Mouse (Mus musculus) neural tube, embryonic 11.5 days (tissue): Measurements from ENCODE around the gene 4921507P07Rik. TPM values are rescaled to one million over a fixed set of nuclear protein-coding genes. Genes with fewer than 3 reads are reported as not detected.

ENCODE experiments used
- ATAC-seq: fragments of 200-750 bp; cut with Nextera tagmentation; 2 replicates; pipeline ENCODE4 v1.8.0; 2017; ENCODE audit warnings: moderate number of reproducible peaks, mild to moderate bottlenecking, moderate TSS enrichment, moderate library complexity; ENCODE audit not compliant: insufficient read depth, low FRiP score, low TSS enrichment
- DNase-seq: peaks from one replicate; pipeline ENCODE4 v3.0.0-alpha.2; 2015; ENCODE audit warnings: low spot score
- H3K27ac ChIP-seq: fragments of 300-500 bp; sonication (generic); 2 replicates; pipeline ENCODE4 v1.5.1; 2014; ENCODE audit warnings: low read depth, mild to moderate bottlenecking, low read length
- H3K27me3 ChIP-seq: fragments of 300-500 bp; sonication (generic); 2 replicates; pipeline ENCODE4 v1.6.1; 2014; ENCODE audit warnings: mild to moderate bottlenecking, low read length, mixed read lengths; ENCODE audit not compliant: control insufficient read depth, insufficient read depth
- H3K36me3 ChIP-seq: fragments of 300-500 bp; sonication (generic); 2 replicates; pipeline ENCODE4 v1.6.1; 2014; ENCODE audit warnings: mild to moderate bottlenecking, low read length, moderate library complexity, mixed read lengths; ENCODE audit not compliant: control insufficient read depth, insufficient read depth
- H3K4me1 ChIP-seq: fragments of 300-500 bp; sonication (generic); 2 replicates; pipeline ENCODE4 v1.6.1; 2014; ENCODE audit warnings: low read length, mixed read lengths; ENCODE audit not compliant: control insufficient read depth, insufficient read depth
- H3K4me2 ChIP-seq: fragments of 300-500 bp; sonication (generic); 2 replicates; pipeline ENCODE4 v1.6.1; 2014; ENCODE audit warnings: low read depth, mild to moderate bottlenecking, moderate library complexity
- H3K4me3 ChIP-seq: fragments of 300-500 bp; sonication (generic); 2 replicates; pipeline ENCODE4 v1.5.1; 2014; ENCODE audit warnings: low read depth, low read length
- H3K9ac ChIP-seq: fragments of 300-500 bp; sonication (generic); 2 replicates; pipeline ENCODE4 v1.6.1; 2014; ENCODE audit warnings: mild to moderate bottlenecking, low read length
- H3K9me3 ChIP-seq: fragments of 300-500 bp; sonication (generic); 2 replicates; pipeline ENCODE4 v1.6.1; 2016; ENCODE audit warnings: low read length; ENCODE audit not compliant: control insufficient read depth
- WGBS: fragments of 180-500 bp; shearing (Covaris S2); extraction: QIAGEN DNeasy Blood & Tissue Kit; methylation state at CpG from one replicate; pipeline ENCODE4 v1.1.7; 2014; 5-methylcytosine and 5-hydroxymethylcytosine counted together
- polyA plus RNA-seq: library from polyadenylated mRNA; unstranded; fragments of >200 nt; fragmentation: Nextera tagmentation; extraction: Ambion mirVana; gene quantifications from 2 replicates; pipeline ENCODE4 v1.2.1, GENCODE M21; 2014

The 4921507P07Rik gene
- polyA plus RNA-seq, 1 experiment from 2014 or later = 1.0 TPM

- no peak overlapping the region for H3K9ac ChIP-seq
- no peak overlapping the region for H3K27ac ChIP-seq
- DNase-seq = no peak
- H3K9me3 ChIP-seq = no peaks in the 10 kb centered on the region
- H3K4me2 ChIP-seq = no peak overlapping the region
- WGBS = 87% methylated on average over 2 of the region's 2 CpGs
- no peaks in the 10 kb centered on the region for H3K27me3 ChIP-seq
- H3K4me3 ChIP-seq = no peak overlapping the region
- H3K36me3 ChIP-seq = no peaks in the 10 kb centered on the region
- no peak for ATAC-seq
- no peaks in the 10 kb centered on the region; the same call in 1 of the 2 replicates for H3K4me1 ChIP-seq
These were observed 2.1 kb downstream of the 4921507P07Rik start for GRCm38 (mm10) chr6:50594372-50594771.

- ATAC-seq (no peak), DNase-seq (no peak)
- Histone ChIP-seq H3K9me3 (no peaks in the 10 kb centered on the region), H3K4me2 (no peak overlapping the region), H3K36me3 (no peaks in the 10 kb centered on the region), H3K4me3 (no peak overlapping the region), H3K9ac (no peak overlapping the region), H3K4me1 (no peaks in the 10 kb centered on the region; the same call in 1 of the 2 replicates), H3K27ac (no peak overlapping the region), H3K27me3 (no peaks in the 10 kb centered on the region)
- 73% methylated on average over 10 of the region's 10 CpGs for WGBS
These were observed 3.0 kb downstream of the 4921507P07Rik start for GRCm38 (mm10) chr6:50593334-50593845.

DNA sequence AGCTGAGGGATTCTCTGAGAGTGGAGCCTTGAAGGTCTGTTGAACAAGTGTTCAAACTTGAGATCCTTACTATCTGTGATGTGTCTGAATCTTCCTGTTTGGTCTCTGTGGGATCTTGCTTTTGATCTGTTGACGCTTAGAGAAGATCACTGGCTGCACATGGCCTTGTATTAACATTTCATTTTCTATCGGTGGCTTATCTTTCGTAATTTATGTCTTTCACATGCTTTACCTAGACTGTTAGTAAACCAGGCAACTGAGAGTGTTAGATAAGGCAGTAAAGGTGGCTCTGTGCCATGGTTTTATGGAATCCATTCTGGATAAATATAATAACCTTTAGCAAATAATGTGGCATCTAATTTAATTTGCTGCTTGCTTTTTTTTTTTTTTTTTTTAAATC lies 6.2 kb downstream of the 4921507P07Rik start:
- no peaks in the 10 kb centered on the region for H3K9me3 ChIP-seq
- no peak for DNase-seq
- 91% methylated on average over 3 of the region's 3 CpGs for WGBS
- no peak for ATAC-seq
- no peaks in the 10 kb centered on the region for H3K4me1 ChIP-seq
- no peak overlapping the region for H3K4me3 ChIP-seq
- H3K27ac ChIP-seq = no peak overlapping the region
- no peak overlapping the region for H3K4me2 ChIP-seq
- H3K27me3 ChIP-seq = no peaks in the 10 kb centered on the region
- no peak overlapping the region for H3K9ac ChIP-seq
- H3K36me3 ChIP-seq = no peaks in the 10 kb centered on the region

DNA sequence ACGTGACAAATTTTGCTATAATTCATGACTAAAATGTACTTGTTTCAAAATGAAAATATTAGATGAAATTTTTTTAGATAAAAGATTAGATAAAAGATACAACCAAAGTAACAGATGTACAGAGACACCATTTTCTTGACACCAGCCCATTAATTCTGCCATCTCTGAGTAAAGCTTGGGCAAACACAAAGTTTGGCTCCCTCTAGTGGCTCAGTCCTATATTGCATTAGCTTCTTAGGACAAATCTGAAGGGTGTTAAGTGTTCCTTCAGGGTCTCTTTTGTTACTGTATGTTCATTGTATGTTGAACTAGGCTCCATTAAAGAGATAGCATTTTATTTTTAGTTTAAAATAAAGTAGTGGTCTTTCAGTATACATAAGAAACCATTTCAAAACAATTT lies 8.2 kb downstream of the 4921507P07Rik start:
- H3K27me3 ChIP-seq = no peaks in the 10 kb centered on the region
- H3K9ac ChIP-seq = no peak overlapping the region
- DNase-seq (peak; percentile 34), ATAC-seq (no peak)
- H3K36me3 ChIP-seq = no peaks in the 10 kb centered on the region
- no peak overlapping the region for H3K27ac ChIP-seq
- WGBS = 88% methylated on average over 1 of the region's 1 CpGs
- no peak overlapping the region for H3K4me2 ChIP-seq
- H3K9me3 ChIP-seq = no peaks in the 10 kb centered on the region
- H3K4me3 ChIP-seq = no peak overlapping the region
- no peaks in the 10 kb centered on the region for H3K4me1 ChIP-seq

DNA sequence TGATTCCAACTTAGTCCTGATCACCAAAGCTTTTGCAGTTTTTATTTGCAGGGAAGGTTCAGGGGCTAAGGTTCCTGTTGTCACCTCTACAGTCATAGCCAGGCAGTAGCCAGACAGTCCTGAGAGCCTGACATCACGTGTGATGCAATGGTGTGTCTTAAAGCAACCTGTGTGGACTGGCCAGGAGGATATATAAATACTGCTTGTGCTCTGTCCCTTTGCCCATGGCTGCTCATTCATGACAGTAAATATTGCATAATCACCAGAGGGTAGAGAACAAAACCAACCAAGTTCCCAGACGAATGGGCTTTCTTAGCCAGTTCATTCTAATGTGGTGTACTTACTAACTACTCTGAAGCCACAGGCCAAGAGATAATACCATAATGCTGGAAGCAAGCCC lies 9.0 kb downstream of the 4921507P07Rik start:
- H3K27me3 ChIP-seq = no peaks in the 10 kb centered on the region
- DNase-seq (no peak), ATAC-seq (no peak)
- 86% methylated on average over 2 of the region's 2 CpGs for WGBS
- no peak overlapping the region for H3K4me2 ChIP-seq
- H3K36me3 ChIP-seq = no peaks in the 10 kb centered on the region
- H3K4me3 ChIP-seq = no peak overlapping the region
- H3K27ac ChIP-seq = no peak overlapping the region
- H3K4me1 ChIP-seq = no peaks in the 10 kb centered on the region
- no peak overlapping the region for H3K9ac ChIP-seq
- no peaks in the 10 kb centered on the region for H3K9me3 ChIP-seq

GRCm38 (mm10) chr6:50586316-50586715 lies 10.1 kb downstream of the 4921507P07Rik start:
- Histone ChIP-seq H3K27ac (no peak overlapping the region), H3K4me2 (no peak overlapping the region), H3K36me3 (no peaks in the 10 kb centered on the region), H3K4me3 (no peak overlapping the region), H3K27me3 (no peaks in the 10 kb centered on the region), H3K4me1 (no peaks in the 10 kb centered on the region), H3K9me3 (no peaks in the 10 kb centered on the region), H3K9ac (no peak overlapping the region)
- no peak for DNase-seq
- no peak for ATAC-seq
- 51% methylated on average over 5 of the region's 5 CpGs for WGBS

GRCm38 (mm10) chr6:50585733-50586132 lies 10.7 kb downstream of the 4921507P07Rik start:
- Histone ChIP-seq H3K27ac (no peak overlapping the region), H3K4me3 (no peak overlapping the region), H3K9ac (no peak overlapping the region), H3K36me3 (no peaks in the 10 kb centered on the region), H3K9me3 (no peaks in the 10 kb centered on the region), H3K4me2 (no peak overlapping the region), H3K4me1 (no peaks in the 10 kb centered on the region), H3K27me3 (no peaks in the 10 kb centered on the region)
- no peak for DNase-seq
- no peak for ATAC-seq
- WGBS = 62% methylated on average over 7 of the region's 7 CpGs

- WGBS = 95% methylated on average over 1 of the region's 1 CpGs
- ATAC-seq = no peak
These were observed 24.8 kb downstream of the 4921507P07Rik start for GRCm38 (mm10) chr6:50571661-50572060.

GRCm38 (mm10) chr6:50566997-50567255 lies 29.5 kb downstream of the 4921507P07Rik start:
- peak overlapping the region; percentile 72 for H3K4me2 ChIP-seq
- 19% methylated on average over 6 of the region's 6 CpGs for WGBS
- H3K36me3 ChIP-seq = no peaks in the 10 kb centered on the region
- H3K9ac ChIP-seq = peak overlapping the region; percentile 73
- no peak for DNase-seq
- no peaks in the 10 kb centered on the region for H3K9me3 ChIP-seq
- peak overlapping the region; percentile 82 for H3K4me3 ChIP-seq
- H3K4me1 ChIP-seq = no peaks in the 10 kb centered on the region; the same call in 1 of the 2 replicates
- no peak for ATAC-seq
- peak overlapping the region; percentile 40; the same call in 1 of the 2 replicates for H3K27ac ChIP-seq
- no peaks in the 10 kb centered on the region for H3K27me3 ChIP-seq

More at GRCm38 (mm10) chr6:50571661-50572060, 24.8 kb downstream of the 4921507P07Rik start:
- Histone ChIP-seq H3K4me3 (no peak overlapping the region), H3K9me3 (no peaks in the 10 kb centered on the region), H3K4me2 (no peak overlapping the region), H3K4me1 (no peaks in the 10 kb centered on the region), H3K9ac (no peak overlapping the region), H3K27ac (no peak overlapping the region), H3K27me3 (no peaks in the 10 kb centered on the region), H3K36me3 (no peaks in the 10 kb centered on the region)
- no peak for DNase-seq
